Mouse (Mus musculus): ENCODE measurements around the gene Mta3. TPM values are rescaled to one million over a fixed set of nuclear protein-coding genes. Genes with fewer than 3 reads are reported as not detected.

The Mta3 gene
- polyA plus RNA-seq, 1 experiment = 33.0 TPM

DNA sequence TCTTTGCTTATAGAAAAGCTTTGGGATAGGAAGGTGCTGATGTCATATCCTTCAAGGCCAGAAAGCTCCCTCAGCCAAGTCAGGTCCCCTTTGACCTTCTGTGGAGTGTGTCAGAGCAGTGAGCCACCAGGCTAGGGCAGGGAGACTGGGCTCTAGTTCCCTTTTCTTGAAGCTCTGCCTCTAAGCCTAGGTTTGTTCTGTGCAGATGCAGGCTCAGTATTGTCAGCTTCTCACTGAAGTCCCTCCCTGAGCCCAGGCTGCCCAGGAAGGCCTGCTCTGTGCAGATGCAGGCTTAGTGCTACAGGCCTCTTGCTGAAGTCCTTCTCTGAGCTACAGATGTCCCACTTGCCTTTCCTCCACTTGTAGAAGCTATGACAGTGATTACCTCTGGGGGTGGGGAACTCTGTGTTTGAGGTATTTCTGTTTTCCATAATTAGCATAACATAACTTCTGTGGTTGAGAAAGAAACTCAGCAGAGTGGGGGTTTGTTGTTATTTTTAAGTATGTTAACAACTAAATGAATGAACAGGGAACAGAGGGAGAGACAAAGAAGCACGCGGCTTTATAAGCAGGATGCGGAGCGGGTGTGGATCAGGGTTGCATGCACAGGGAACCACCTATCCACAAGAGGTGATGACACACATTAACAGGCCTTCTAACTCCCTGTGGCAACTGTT lies 124.8 kb downstream of the Mta3 start:
- no peak for TF ChIP-seq POLR2A (IDR thresholded peaks at IDR 0.05; ENCODE audit: low read depth, low read length)
- no peak for TF ChIP-seq CTCF (conservative IDR thresholded peaks at IDR 0.05; ENCODE audit: insufficient read depth, insufficient read length, low read depth, low read length)
- DNase-seq = no peak
- no peak overlapping the region for H3K4me3 ChIP-seq (ENCODE audit: insufficient read depth, low read depth, low read length)
- 95% methylated on average over 4 of the region's 4 CpGs for WGBS
- no peaks in the 10 kb centered on the region for H3K4me1 ChIP-seq (ENCODE audit: control insufficient read depth, insufficient read depth, low read length)
- H3K27me3 ChIP-seq (replicated peaks; ENCODE audit: control insufficient read depth, insufficient read depth, low read length) = no peaks in the 10 kb centered on the region
- H3K36me3 ChIP-seq (ENCODE audit: control insufficient read depth, insufficient read depth, low read length) = no peaks in the 10 kb centered on the region
- H3K27ac ChIP-seq (ENCODE audit: insufficient read depth, low read depth, low read length) = no peak overlapping the region

- DNase-seq = no peak
- TF ChIP-seq CTCF (conservative IDR thresholded peaks at IDR 0.05; ENCODE audit: insufficient read depth, insufficient read length, low read depth, low read length) (no peak), POLR2A (IDR thresholded peaks at IDR 0.05; ENCODE audit: low read depth, low read length) (no peak)
- Histone ChIP-seq H3K27me3 (replicated peaks; ENCODE audit: control insufficient read depth, insufficient read depth, low read length) (no peaks in the 10 kb centered on the region), H3K36me3 (ENCODE audit: control insufficient read depth, insufficient read depth, low read length) (no peaks in the 10 kb centered on the region), H3K27ac (ENCODE audit: insufficient read depth, low read depth, low read length) (no peak overlapping the region), H3K4me3 (ENCODE audit: insufficient read depth, low read depth, low read length) (no peak overlapping the region), H3K4me1 (ENCODE audit: control insufficient read depth, insufficient read depth, low read length) (no peaks in the 10 kb centered on the region)
- 45% methylated on average over 4 of the region's 4 CpGs for WGBS
These were observed 128.2 kb downstream of the Mta3 start for GRCm38 (mm10) chr17:83834120-83834519.

DNA sequence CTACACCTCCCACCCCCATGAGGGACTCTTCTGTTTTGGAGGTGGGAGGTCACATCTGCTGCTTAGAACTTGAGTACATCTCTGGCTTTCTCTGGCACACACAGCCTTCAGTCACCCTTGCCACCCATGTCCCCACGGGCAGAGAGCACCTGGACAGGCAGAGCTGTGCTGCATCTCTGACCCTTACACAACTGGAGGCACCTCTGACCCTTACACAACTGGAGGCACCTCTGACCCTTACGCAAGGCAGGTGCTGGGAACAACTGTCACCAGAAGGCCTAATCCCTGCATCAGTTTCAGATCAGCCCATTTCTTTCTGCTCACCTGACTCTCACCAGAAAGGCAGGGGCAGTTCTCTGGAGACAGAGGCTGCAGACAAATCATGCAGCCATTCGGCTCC lies 130.1 kb downstream of the Mta3 start:
- Histone ChIP-seq H3K27me3 (replicated peaks; ENCODE audit: control insufficient read depth, insufficient read depth, low read length) (no peaks in the 10 kb centered on the region), H3K4me1 (ENCODE audit: control insufficient read depth, insufficient read depth, low read length) (no peaks in the 10 kb centered on the region), H3K27ac (ENCODE audit: insufficient read depth, low read depth, low read length) (no peak overlapping the region), H3K4me3 (ENCODE audit: insufficient read depth, low read depth, low read length) (no peak overlapping the region), H3K36me3 (ENCODE audit: control insufficient read depth, insufficient read depth, low read length) (no peaks in the 10 kb centered on the region)
- TF ChIP-seq POLR2A (IDR thresholded peaks at IDR 0.05; ENCODE audit: low read depth, low read length) (no peak), CTCF (conservative IDR thresholded peaks at IDR 0.05; ENCODE audit: insufficient read depth, insufficient read length, low read depth, low read length) (no peak)
- no peak for DNase-seq
- WGBS = 71% methylated on average over 3 of the region's 3 CpGs

- Histone ChIP-seq H3K27me3 (replicated peaks; ENCODE audit: control insufficient read depth, insufficient read depth, low read length) (no peaks in the 10 kb centered on the region), H3K4me3 (ENCODE audit: insufficient read depth, low read depth, low read length) (no peak overlapping the region), H3K36me3 (ENCODE audit: control insufficient read depth, insufficient read depth, low read length) (no peaks in the 10 kb centered on the region), H3K4me1 (ENCODE audit: control insufficient read depth, insufficient read depth, low read length) (no peaks in the 10 kb centered on the region), H3K27ac (ENCODE audit: insufficient read depth, low read depth, low read length) (no peak overlapping the region)
- no peak for DNase-seq
- 74% methylated on average over 8 of the region's 8 CpGs for WGBS
- TF ChIP-seq CTCF (conservative IDR thresholded peaks at IDR 0.05; ENCODE audit: insufficient read depth, insufficient read length, low read depth, low read length) = no peak
- no peak for TF ChIP-seq POLR2A (IDR thresholded peaks at IDR 0.05; ENCODE audit: low read depth, low read length)
These were observed 131.8 kb downstream of the Mta3 start for GRCm38 (mm10) chr17:83837659-83838190.

DNA sequence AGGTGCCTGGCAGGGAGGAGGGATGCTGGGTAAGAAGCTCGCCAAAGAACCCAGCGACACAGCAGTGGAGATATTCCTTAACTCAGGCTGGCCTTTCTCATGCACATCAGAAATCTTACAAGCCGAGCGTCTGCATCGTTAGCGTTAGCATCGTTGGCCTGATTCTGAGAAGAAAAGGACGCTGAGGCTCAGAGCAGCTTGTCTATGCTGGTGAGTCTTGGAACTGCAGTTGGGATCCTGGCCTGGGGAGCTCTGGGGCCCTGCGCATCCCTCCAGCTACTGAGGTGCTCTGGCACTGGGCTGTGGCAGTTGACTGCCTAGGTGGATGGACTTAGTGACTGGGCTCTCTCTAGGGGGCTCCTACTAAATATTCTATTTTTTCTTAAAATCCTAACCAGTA lies 133.2 kb downstream of the Mta3 start:
- Histone ChIP-seq H3K36me3 (ENCODE audit: control insufficient read depth, insufficient read depth, low read length) (no peaks in the 10 kb centered on the region), H3K27me3 (replicated peaks; ENCODE audit: control insufficient read depth, insufficient read depth, low read length) (no peaks in the 10 kb centered on the region), H3K4me3 (ENCODE audit: insufficient read depth, low read depth, low read length) (no peak overlapping the region), H3K27ac (ENCODE audit: insufficient read depth, low read depth, low read length) (no peak overlapping the region), H3K4me1 (ENCODE audit: control insufficient read depth, insufficient read depth, low read length) (no peaks in the 10 kb centered on the region)
- TF ChIP-seq POLR2A (IDR thresholded peaks at IDR 0.05; ENCODE audit: low read depth, low read length) (no peak), CTCF (conservative IDR thresholded peaks at IDR 0.05; ENCODE audit: insufficient read depth, insufficient read length, low read depth, low read length) (0 out of 2 replicates have a peak, but pooled peaks have one; percentile 5)
- DNase-seq = no peak
- WGBS = 73% methylated on average over 9 of the region's 9 CpGs

- WGBS = 69% methylated on average over 5 of the region's 5 CpGs
- Histone ChIP-seq H3K36me3 (ENCODE audit: control insufficient read depth, insufficient read depth, low read length) (no peaks in the 10 kb centered on the region), H3K27me3 (replicated peaks; ENCODE audit: control insufficient read depth, insufficient read depth, low read length) (no peaks in the 10 kb centered on the region), H3K27ac (ENCODE audit: insufficient read depth, low read depth, low read length) (no peak overlapping the region), H3K4me1 (ENCODE audit: control insufficient read depth, insufficient read depth, low read length) (peaks cover 3% of the 10 kb centered on the region; the same call in 1 of the 2 replicates), H3K4me3 (ENCODE audit: insufficient read depth, low read depth, low read length) (no peak overlapping the region)
- DNase-seq = no peak
- no peak for TF ChIP-seq CTCF (conservative IDR thresholded peaks at IDR 0.05; ENCODE audit: insufficient read depth, insufficient read length, low read depth, low read length)
- TF ChIP-seq POLR2A (IDR thresholded peaks at IDR 0.05; ENCODE audit: low read depth, low read length) = no peak
These were observed 135.0 kb downstream of the Mta3 start for GRCm38 (mm10) chr17:83841011-83841410.

- no peak for DNase-seq
- H3K4me1 ChIP-seq (ENCODE audit: control insufficient read depth, insufficient read depth, low read length) = peaks cover 3% of the 10 kb centered on the region; the same call in 1 of the 2 replicates
- no peaks in the 10 kb centered on the region for H3K36me3 ChIP-seq (ENCODE audit: control insufficient read depth, insufficient read depth, low read length)
- TF ChIP-seq CTCF (conservative IDR thresholded peaks at IDR 0.05; ENCODE audit: insufficient read depth, insufficient read length, low read depth, low read length) (no peak), POLR2A (IDR thresholded peaks at IDR 0.05; ENCODE audit: low read depth, low read length) (no peak)
- H3K4me3 ChIP-seq (ENCODE audit: insufficient read depth, low read depth, low read length) = no peak overlapping the region
- H3K27me3 ChIP-seq (replicated peaks; ENCODE audit: control insufficient read depth, insufficient read depth, low read length) = no peaks in the 10 kb centered on the region
- 65% methylated on average over 7 of the region's 7 CpGs for WGBS
- no peak overlapping the region for H3K27ac ChIP-seq (ENCODE audit: insufficient read depth, low read depth, low read length)
These were observed 137.8 kb downstream of the Mta3 start for GRCm38 (mm10) chr17:83843780-83844179.

Measured in kidney, adult 2 months (tissue).